Mouse (Mus musculus) embryo, embryonic 10.5 days (tissue): ENCODE data around the gene Trib2.

Experiments
- DNase-seq: peaks from one replicate; pipeline ENCODE4 v3.0.0-alpha.2; 2015; ENCODE audit warnings: low spot score

The Trib2 gene

GRCm38 (mm10) chr12:15813819-15814165 lies 2.9 kb downstream of the Trib2 start:
- no peak for DNase-seq

- DNase-seq: peak; percentile 60
Observed at GRCm38 (mm10) chr12:15813133-15813818, 3.4 kb downstream of the Trib2 start.

- peak; percentile 14 for DNase-seq
Observed at GRCm38 (mm10) chr12:15812139-15812962, 4.4 kb downstream of the Trib2 start.

GRCm38 (mm10) chr12:15811682-15812081 lies 5.0 kb downstream of the Trib2 start:
- peak; percentile 77 for DNase-seq

GRCm38 (mm10) chr12:15810926-15811325 lies 5.8 kb downstream of the Trib2 start:
- DNase-seq: no peak

- no peak for DNase-seq
Observed at GRCm38 (mm10) chr12:15809657-15810056, 7.1 kb downstream of the Trib2 start.

- no peak for DNase-seq
Observed at GRCm38 (mm10) chr12:15809249-15809648, 7.5 kb downstream of the Trib2 start.

GRCm38 (mm10) chr12:15808186-15808800 lies 8.4 kb downstream of the Trib2 start:
- no peak for DNase-seq

GRCm38 (mm10) chr12:15804931-15805331 lies 11.8 kb downstream of the Trib2 start:
- DNase-seq: no peak

- DNase-seq: no peak
Observed at GRCm38 (mm10) chr12:15803936-15804438, 12.7 kb downstream of the Trib2 start.

- DNase-seq: no peak
Observed at GRCm38 (mm10) chr12:15801571-15801930, 15.2 kb downstream of the Trib2 start.

- peak; percentile 53 for DNase-seq
Observed at GRCm38 (mm10) chr12:15800914-15801570, 15.7 kb downstream of the Trib2 start.

- DNase-seq: no peak
Observed at GRCm38 (mm10) chr12:15800196-15800913, 16.4 kb downstream of the Trib2 start.

GRCm38 (mm10) chr12:15798019-15798418 lies 18.7 kb downstream of the Trib2 start:
- DNase-seq: no peak

- no peak for DNase-seq
Observed at GRCm38 (mm10) chr12:15795886-15796285, 20.8 kb downstream of the Trib2 start.

- DNase-seq: no peak
Observed at GRCm38 (mm10) chr12:15793336-15793735, 23.4 kb downstream of the Trib2 start.

- no peak for DNase-seq
Observed at GRCm38 (mm10) chr12:15790181-15790580, 26.5 kb downstream of the Trib2 start.

GRCm38 (mm10) chr12:15777047-15777446 lies 39.7 kb downstream of the Trib2 start:
- DNase-seq: no peak

- no peak for DNase-seq
Observed at GRCm38 (mm10) chr12:15771686-15772085, 45.0 kb downstream of the Trib2 start.

GRCm38 (mm10) chr12:15768536-15768935 lies 48.2 kb downstream of the Trib2 start:
- no peak for DNase-seq

GRCm38 (mm10) chr12:15765996-15766395 lies 50.7 kb downstream of the Trib2 start:
- no peak for DNase-seq

GRCm38 (mm10) chr12:15765238-15765637 lies 51.5 kb downstream of the Trib2 start:
- no peak for DNase-seq
